Mouse (Mus musculus) testis, adult 2 months (tissue): ENCODE measurements around the gene Gm20532.

Experiments used
- CTCF ChIP-seq: fragments of 200-500 bp; IDR thresholded peaks from 2 replicates; pipeline ENCODE4 v1.5.1; 2012; ENCODE audit warnings: low read depth, mild to moderate bottlenecking, inconsistent platforms, low read length, moderate library complexity; ENCODE audit not compliant: control insufficient read depth, insufficient read depth, insufficient replicate concordance
- POLR2A ChIP-seq: fragments of 200-500 bp; IDR thresholded peaks from 2 replicates; pipeline ENCODE4 v1.6.1; 2012; ENCODE audit warnings: low read depth, mild to moderate bottlenecking, inconsistent platforms, low read length, moderate library complexity; ENCODE audit not compliant: control insufficient read depth

DNA sequence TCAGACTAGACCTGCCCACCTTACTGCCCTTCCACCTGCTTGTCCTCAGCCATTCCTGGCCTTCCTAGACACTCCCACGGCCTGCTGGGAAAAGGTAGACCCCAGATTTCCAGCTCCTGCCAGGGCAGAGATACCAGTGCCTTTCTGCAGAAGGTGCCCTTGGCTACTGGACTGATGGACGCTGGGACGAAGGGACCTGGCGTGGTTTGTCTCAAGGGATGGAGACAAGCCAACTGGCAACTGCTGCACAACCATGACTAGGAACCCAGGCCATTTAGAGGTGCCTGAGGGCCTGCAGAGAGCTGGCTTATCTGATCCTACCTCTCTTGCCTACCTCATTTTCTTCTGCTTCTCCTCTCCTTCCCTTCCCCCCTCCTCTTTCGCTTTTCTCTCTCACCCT, 28.5 kb downstream of the Gm20532 start:
- TF ChIP-seq POLR2A (no peak), CTCF (no peak)
